Mouse (Mus musculus) layer of hippocampus, adult 9-10 months (tissue): ENCODE results near the gene Fryl.
"Not testable (repeated sequence)": the region's sequence is repeated elsewhere in the genome, so short reads cannot be mapped to it uniquely, and the experiment has no call there.

Experiments used
- DNase-seq: peaks from one replicate; pipeline ENCODE4 v3.0.0; 2022; ENCODE audit warnings: low spot score

The Fryl gene

GRCm38 (mm10) chr5:73008230-73008629, 248.2 kb downstream of the Fryl start:
- not testable (repeated sequence) for DNase-seq

DNA sequence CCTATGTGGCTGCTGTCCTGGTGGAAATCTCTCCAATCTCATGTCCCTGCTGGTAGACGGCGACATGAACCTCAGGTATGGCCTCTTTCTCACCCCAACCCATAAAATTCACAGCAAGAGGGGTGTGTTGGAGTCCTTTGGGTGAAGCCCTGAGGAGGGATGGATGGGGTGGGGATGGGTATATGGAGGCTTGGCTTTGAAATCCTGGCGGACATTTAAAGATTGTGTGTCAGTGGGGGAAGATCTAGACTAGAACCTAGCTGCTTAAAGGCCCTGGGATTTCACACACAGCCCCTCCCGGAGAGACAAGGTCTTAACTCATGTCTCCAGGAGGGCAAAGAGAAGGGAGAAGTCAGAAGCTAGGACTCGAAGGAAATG, 248.8 kb downstream of the Fryl start:
- DNase-seq = no peak

DNA sequence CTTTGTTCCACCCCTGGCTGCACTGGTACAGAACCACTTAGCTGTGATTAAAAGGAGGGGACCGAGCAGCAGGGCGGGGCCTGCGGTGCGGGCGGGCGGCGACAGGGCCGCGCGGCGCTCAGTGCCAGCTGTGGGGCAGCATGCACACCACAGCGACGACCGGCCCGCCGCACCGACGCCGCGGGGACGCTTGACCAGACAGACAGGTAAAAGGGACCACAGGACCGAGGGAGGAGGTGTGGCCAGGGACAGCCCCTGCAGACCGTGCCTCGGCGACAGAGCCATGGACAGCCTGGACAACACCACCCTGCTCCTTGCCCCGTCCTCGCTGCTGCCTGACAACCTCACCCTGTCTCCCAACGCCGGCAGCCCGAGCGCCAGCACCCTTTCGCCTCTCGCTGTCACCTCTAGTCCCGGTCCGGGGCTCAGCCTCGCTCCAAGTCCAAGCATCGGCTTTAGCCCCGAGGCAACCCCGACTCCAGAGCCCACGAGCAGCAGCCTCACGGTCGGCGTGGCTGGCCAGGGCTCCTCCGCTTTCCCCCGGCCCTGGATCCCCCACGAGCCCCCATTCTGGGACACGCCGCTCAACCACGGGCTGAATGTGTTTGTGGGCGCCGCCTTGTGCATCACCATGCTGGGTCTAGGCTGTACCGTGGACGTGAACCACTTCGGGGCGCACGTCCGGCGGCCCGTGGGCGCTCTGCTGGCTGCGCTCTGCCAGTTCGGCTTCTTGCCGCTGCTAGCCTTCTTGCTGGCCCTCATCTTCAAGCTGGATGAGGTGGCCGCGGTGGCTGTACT, 249.4 kb downstream of the Fryl start, which contains the start of gene Slc10a4:
Gene Slc10a4 (plus strand): TSS at position 100 of the 798 bp plus-strand sequence.
- DNase-seq = no peak

- DNase-seq = no peak
Observed at GRCm38 (mm10) chr5:73004046-73004445, 252.4 kb downstream of the Fryl start.

GRCm38 (mm10) chr5:72998546-72998945, 257.9 kb downstream of the Fryl start:
- DNase-seq = not testable (repeated sequence)

- no peak for DNase-seq
Observed at GRCm38 (mm10) chr5:72995379-72995778, 261.0 kb downstream of the Fryl start.

DNA sequence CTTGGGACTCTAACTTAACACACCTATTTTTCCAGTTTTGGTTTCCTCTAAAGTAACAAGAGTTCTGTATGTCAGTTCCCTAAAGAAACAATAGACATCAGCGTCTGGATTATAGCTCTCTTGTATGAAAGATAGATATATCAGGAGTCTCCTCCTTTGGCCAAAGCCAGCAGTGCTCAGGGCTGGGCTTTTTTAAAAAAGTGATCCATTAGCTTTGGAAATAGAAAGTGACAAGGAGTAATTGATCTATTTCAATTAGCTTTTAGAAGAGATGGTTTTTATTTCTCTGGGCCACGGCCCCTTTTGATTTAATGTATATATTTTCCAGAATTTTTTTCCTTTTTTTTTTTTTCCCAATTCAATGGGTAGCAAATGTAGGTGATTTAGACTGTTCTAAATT, 261.5 kb downstream of the Fryl start:
- no peak for DNase-seq

DNA sequence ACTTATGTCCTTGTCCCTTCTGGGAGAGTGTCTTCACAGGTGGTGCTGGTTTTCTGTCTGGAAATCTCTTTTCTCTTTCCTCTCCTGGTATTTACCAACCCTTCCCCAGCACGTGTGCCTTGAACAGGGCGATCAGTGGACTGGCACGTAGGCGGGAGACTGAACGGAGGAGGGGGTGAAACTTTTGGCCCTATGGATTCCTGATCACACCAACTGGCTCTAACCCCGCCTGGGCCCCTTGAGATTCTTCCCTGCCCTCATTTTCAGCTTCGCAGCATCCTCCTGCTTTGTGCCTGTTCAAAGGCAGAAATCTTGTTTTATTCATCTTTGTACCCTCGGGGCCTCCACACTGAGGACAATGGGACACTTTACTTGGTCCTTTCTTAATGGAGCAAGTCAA, 262.0 kb downstream of the Fryl start:
- no peak for DNase-seq

DNA sequence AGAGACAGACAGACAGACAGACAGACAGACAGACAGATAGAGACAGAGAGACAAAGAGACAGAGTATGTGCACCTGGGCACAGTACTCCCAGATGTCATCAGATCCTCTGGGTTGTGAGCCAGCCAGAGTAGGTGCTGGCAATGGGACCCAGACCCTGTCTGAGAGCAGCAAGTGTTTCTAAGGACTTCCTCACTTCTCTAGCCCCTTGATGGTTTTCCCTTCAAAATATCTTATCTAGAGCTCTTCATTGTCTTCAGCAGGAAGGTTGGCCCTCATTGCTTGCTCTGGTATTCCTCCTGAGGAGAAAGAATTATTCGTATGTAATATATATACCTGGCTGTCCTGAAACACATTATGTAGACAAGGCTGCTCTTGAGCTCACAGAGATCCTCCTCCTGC, 263.9 kb downstream of the Fryl start:
- no peak for DNase-seq

DNA sequence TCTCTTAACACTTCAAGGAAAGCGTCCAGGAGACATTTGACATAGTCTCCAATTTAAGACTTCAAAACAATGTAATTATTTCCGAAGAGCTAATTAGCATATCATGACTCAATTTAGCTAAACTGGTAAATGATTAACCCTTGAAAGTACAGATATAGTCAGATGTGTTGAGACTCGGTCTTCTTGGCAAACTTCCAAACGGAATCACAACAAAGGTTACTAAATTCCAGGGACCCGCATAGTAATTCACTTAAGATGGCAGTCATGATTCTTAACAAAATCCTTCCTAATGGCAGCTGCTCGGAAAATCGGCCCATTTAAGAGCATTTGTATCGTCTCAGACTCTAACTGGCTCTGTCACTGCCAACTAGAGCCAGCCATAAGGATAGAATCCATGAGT, 266.7 kb downstream of the Fryl start:
- DNase-seq = no peak

DNA sequence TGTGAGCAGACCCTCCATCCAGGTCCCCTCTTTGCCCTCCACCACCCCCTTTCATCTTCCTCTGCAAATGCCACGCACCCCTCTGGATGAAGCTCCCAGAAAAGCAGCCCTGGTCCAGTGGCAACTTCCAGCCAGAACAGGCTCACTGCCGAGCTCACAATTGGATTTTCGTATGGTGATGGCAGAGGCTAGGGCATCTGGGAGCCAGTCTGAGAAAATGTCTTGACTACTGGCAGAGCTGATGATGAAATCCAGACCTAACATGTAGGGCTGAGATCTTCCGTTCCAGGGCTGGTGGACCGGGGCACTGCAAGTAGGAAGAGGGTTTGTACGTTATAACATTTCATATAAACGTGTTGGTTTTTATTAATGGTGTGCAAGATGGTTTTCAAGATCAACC, 268.6 kb downstream of the Fryl start:
- DNase-seq = no peak

- peak; percentile 25 for DNase-seq
Observed at GRCm38 (mm10) chr5:72984091-72984490, 272.3 kb downstream of the Fryl start.

- DNase-seq = no peak
Observed at GRCm38 (mm10) chr5:72976539-72976938, 279.9 kb downstream of the Fryl start.

GRCm38 (mm10) chr5:72975996-72976395, 280.4 kb downstream of the Fryl start:
- DNase-seq = no peak

GRCm38 (mm10) chr5:72974602-72975001, 281.8 kb downstream of the Fryl start, which contains the start of gene Gm10135:
TSS of gene Gm10135 (minus strand) at chr5:72974702.
- DNase-seq = no peak

GRCm38 (mm10) chr5:72972934-72973333, 283.5 kb downstream of the Fryl start:
- no peak for DNase-seq

DNA sequence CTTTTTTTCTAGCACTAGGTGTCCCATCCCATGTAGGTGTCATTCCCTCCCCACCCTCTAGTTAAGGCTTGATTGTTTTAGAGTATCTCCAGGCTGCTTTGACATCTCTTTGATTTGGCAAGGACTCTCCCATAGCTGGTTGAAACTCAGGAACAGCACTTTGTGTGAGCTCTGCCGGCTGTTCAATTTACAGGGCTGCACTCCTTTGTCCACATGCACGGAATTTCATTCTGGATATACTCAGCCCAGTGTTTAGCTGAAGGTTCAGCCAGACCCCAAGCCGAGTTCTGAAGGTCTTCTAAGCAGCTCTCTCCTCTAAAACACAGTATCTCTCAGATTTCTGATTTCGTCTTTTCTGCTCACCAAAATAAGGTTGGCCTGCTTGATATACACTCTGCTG, 284.0 kb downstream of the Fryl start:
- DNase-seq = no peak
